Mouse (Mus musculus): ENCODE measurements around the gene Mtr. TPM values are rescaled to one million over a fixed set of nuclear protein-coding genes. Genes with fewer than 3 reads are reported as not detected.

Gene Mtr
- total RNA-seq, 2 experiments from 2014 or later = 17.2 to 25.9 TPM

DNA sequence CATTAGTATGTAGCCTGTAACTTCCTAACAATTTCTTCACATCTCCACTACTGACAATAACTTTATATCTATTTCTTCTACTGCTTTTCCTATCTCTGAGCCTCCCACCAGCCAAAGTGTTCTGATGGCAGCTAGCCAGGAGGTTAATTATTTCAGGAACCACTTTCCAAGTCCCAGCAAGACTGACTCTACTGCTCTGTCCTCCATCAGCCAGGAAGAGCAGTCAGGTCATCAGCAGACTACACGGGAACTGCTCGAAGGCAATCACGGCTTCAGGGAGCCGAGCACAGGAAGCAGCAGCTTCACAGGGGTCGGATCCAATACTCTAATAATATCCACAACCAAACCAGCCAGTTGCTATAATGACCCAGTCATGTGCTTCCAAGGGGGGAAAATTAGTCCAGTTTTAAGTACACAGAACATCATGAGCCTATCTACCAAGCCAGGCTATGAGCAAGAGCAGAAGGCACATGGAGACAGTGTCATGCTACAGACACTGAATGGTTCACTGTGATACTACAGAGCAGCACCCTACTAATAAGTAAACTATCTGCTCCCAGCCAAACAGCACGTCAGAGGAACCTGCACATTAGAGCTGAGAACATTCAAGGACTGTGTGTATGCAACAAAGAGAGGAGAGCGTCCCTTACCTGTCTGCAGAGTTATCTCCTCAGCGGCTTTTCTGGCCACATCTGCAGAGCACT lies 8.6 kb downstream of the Mtr start:
- no peak for ATAC-seq (replicated peaks; ENCODE audit: low FRiP score, poor library complexity, severe bottlenecking)

DNA sequence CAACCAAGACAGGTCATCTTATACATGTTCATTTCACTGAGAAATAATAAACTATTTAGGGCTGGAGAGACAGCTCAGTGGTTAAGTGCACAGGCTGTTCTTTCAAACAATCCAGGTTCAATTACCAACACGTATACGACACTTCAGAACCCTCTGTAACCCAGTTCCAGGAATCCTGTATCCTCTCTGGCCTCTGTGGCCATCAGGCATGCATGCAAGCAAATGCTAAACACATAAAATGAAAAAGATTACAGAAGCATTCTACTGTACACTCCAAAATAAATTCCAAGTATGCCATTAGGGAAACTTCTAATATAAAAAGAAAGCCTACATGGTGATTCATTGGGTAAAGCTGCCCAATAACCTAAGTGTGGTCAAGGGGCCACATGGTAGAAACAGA lies 12.0 kb downstream of the Mtr start:
- ATAC-seq (replicated peaks; ENCODE audit: low FRiP score, poor library complexity, severe bottlenecking) = no peak

DNA sequence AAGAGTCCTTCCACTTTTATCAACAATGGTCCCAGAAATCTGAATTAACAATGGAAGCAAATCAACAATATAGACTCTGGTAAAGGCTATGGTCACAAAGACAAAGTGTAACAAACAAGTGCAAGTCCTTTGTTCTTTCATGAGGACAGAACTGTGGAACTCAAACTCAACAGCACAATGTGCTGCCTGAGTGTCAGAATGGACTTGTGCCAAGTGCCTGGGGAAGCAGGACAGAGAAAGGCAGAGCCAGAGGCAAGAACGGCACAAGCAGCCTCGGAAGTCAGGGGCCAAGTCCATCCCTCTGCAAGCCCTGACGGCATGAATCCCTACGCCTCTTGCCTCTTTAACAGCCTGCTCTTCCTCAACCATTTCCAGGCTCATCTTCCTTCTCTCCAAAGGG lies 13.9 kb downstream of the Mtr start:
- no peak for ATAC-seq (replicated peaks; ENCODE audit: low FRiP score, poor library complexity, severe bottlenecking)

DNA sequence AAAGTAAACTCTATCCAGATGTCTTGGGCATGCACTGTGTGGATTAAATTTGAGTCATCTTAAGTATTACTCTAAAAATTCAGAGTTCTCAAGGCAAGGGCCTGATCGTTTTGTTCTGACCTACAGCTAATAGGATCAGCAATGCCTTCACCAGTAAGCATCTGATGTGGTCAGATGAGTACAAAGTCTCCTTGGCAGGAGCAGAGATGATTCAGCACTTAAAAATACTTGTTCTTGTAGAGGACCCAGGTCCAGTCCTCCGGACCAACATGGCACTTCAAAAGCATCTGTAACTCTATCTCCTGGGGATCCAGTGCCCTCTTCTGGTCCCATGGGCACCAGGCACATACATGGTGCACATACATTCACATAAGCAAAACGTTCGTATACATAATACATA lies 25.8 kb downstream of the Mtr start:
- no peak for ATAC-seq (replicated peaks; ENCODE audit: low FRiP score, poor library complexity, severe bottlenecking)

DNA sequence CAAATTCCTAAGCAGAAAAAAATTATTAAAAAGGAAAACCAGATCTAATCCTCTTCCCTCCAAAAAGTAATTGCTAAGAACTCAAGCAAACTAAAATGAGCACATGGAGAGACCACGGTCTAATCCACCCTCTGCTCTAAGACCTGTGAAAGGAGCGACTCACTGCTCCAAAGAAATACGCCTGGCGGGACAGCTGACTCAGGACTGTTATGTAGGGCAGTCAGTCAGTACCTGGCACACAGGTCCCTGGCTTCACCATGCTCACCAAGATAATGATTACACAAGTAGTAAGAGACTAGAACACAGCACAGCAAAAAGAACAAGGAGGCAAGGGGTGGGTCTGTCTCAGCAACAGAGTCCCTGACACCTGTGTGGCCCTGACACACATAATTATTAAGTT lies 29.7 kb downstream of the Mtr start:
- ATAC-seq (replicated peaks; ENCODE audit: low FRiP score, poor library complexity, severe bottlenecking) = no peak

DNA sequence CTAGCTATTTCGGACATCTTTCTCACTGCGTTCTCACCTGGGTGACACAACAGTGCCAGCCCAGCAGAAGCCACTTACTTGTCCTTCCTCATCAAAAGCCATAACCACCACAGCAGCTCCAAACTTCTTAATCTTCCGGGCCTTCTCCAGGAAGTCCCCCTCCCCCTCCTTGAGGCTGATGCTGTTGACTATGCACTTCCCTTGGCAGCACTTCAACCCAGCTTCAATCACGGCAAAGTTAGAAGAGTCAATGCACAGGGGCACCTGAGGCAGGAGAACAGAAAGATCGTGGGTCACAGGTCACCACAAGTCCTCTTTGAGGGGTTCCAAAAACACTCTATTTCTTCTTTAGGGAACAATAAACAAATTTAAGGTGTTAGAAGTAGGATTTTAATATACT lies 30.3 kb downstream of the Mtr start:
- no peak for ATAC-seq (replicated peaks; ENCODE audit: low FRiP score, poor library complexity, severe bottlenecking)

GRCm38 (mm10) chr13:12218603-12219002 lies 39.3 kb downstream of the Mtr start:
- no peak for ATAC-seq (replicated peaks; ENCODE audit: low FRiP score, poor library complexity, severe bottlenecking)

DNA sequence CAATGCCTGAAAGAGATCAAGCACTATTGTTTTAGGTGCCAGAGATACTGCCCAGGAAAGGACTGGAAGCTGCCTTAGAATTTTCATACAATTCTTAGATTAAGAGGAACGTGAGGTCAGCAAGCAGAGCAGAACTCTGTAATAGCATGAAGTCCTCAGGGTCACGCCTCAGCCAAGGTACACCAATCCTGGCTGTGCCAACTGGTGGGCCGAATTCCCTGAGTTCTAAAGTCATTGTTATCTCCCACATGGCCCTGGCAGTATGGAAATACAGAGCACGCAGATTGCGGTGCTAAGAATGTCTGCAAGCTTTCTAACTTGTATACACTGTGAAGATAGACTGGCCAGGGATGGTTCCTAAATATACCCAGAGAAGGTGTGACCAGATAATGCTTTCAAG lies 43.0 kb downstream of the Mtr start:
- no peak for ATAC-seq (replicated peaks; ENCODE audit: low FRiP score, poor library complexity, severe bottlenecking)

DNA sequence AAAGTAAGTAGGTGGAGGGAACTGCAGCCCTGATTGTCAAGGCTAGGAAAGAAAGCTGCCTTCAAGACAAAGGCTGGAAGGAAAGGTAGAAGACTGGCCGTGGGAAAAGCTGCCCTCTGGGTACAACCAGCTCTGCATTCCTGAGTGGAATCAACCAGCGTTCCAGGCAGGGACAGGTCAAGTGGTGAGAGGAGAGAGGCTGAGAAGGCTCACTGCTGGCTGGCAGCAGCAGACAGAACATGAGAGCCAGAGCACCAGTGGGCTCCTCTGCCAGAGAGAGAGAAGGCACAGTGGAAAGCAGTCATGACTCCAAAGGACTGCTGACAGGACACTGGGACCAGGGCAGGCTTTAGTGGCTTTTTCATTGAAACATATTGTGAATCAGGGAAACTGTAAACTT lies 46.9 kb downstream of the Mtr start:
- no peak for ATAC-seq (replicated peaks; ENCODE audit: low FRiP score, poor library complexity, severe bottlenecking)

GRCm38 (mm10) chr13:12210023-12210762 lies 47.7 kb downstream of the Mtr start:
- peak; percentile 82 for ATAC-seq (replicated peaks; ENCODE audit: low FRiP score, poor library complexity, severe bottlenecking)

DNA sequence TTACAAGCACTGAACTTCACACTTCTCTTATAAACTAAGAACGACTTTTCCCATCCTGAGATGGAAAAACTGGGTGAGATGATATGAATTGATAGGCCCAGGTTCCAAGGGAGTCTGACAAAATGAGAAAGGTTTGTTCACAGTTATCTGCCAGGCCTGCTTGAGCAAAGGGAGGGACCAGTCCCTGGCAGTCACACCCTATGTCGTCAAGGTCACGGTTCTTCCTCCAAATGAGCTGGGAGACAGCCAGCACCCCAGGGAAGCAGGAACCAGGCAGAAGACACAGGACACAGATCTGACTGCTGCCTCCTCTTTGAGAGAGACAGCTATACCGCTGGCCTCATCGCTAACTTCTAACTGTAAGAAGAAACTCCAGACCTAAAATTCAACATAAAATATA lies 57.5 kb downstream of the Mtr start:
- ATAC-seq (replicated peaks; ENCODE audit: low FRiP score, poor library complexity, severe bottlenecking) = no peak

GRCm38 (mm10) chr13:12198486-12198885 lies 59.4 kb downstream of the Mtr start:
- no peak for ATAC-seq (replicated peaks; ENCODE audit: low FRiP score, poor library complexity, severe bottlenecking)

DNA sequence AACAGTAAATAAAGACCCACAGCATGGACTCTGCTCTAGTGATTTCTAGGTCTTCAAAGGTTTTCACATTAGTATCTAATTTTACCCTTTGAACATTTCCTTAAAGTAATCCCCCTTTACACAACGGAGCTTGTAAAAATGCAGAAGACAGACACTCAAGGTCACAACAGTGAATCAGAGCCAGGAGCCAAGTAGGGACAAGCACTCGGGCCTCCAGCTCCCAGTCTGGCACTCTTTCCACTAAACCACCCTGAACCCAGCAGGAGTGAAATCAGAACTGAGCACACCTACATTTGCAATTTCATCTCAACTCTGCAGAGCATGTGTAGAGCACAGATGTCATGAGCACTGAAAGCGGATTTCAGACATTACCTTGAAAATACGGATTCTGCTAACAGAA lies 61.1 kb downstream of the Mtr start:
- ATAC-seq (replicated peaks; ENCODE audit: low FRiP score, poor library complexity, severe bottlenecking) = no peak

DNA sequence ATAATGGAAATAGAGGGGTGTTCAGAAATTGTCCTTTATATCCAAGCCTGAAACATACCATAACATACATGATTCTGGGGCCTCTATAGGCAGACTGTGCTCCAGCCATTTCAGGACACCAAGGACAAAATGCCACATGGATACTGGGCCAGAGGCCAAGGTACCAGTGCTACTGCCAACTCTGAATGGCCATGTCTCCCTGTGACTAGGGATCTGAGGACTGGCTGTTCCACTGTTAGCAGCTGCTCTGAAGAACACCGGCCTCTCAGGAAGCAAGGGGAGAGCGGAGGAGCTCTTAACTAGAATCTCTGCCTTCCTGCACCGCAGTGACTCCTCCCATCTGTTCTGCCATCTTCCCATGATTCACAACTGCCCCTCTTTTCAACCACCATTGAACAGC lies 61.9 kb downstream of the Mtr start:
- no peak for ATAC-seq (replicated peaks; ENCODE audit: low FRiP score, poor library complexity, severe bottlenecking)

GRCm38 (mm10) chr13:12194942-12195662 lies 62.8 kb downstream of the Mtr start:
- ATAC-seq (replicated peaks; ENCODE audit: low FRiP score, poor library complexity, severe bottlenecking) = no peak

DNA sequence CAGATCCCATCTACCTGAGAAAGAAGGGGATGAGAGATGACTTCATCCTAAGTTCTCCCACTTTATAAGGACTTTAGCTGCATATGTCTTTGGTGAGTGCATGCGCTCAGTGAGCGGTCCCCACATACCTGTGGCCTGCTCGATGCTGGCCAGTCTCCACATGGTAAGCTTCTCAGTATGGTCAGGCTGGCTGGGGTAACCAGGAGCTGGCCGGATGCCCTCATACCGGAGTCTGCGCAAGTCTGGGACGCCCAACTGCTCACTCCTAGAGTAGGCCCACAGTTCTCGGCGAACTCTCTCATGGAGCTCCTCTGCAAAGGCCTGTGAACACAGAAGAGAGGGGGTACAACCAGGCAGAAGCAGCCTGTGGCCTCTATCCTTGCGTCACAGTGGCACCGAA lies 68.7 kb downstream of the Mtr start:
- no peak for ATAC-seq (replicated peaks; ENCODE audit: low FRiP score, poor library complexity, severe bottlenecking)

DNA sequence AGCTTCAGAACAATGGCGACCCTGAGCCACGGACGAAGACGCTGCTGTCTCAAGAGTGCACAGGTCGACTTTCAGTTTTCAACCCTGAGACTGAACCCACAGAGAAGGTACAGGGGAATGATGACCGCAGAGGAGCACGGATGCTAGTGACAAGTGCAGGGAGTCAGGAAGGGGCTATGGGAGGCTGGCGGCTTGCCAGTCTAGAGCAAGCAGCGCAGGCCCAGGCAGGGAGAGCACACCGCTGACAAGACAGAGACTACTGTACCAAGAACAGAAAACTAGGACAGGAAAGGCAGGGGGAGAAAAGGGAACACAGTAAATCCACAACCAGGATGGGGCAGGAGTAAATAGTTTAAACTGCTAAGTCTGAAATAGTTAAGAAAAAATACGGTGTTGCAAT lies 69.1 kb downstream of the Mtr start:
- no peak for ATAC-seq (replicated peaks; ENCODE audit: low FRiP score, poor library complexity, severe bottlenecking)

- no peak for ATAC-seq (replicated peaks; ENCODE audit: low FRiP score, poor library complexity, severe bottlenecking)
Measured at GRCm38 (mm10) chr13:12179481-12179880, 78.4 kb downstream of the Mtr start.

DNA sequence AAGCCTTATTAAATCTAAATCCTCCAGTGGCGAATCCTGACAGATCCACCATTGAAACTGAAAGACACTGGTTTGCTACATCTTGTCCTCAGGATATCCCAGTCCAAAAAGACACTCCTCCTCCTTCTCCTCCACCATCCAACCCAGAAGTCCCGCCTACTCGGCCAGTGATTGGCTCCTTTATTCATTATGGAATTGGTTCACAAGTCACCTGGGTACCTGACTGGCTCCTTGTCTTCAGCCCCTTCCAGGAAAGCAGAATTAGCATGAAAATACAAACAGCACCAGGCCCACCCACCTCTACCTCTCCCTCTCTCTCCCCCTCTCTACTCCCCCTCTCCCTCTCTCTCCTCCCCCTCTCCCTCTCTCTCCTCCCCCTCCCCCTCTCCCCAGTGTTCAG lies 81.2 kb downstream of the Mtr start:
- no peak for ATAC-seq (replicated peaks; ENCODE audit: low FRiP score, poor library complexity, severe bottlenecking)

DNA sequence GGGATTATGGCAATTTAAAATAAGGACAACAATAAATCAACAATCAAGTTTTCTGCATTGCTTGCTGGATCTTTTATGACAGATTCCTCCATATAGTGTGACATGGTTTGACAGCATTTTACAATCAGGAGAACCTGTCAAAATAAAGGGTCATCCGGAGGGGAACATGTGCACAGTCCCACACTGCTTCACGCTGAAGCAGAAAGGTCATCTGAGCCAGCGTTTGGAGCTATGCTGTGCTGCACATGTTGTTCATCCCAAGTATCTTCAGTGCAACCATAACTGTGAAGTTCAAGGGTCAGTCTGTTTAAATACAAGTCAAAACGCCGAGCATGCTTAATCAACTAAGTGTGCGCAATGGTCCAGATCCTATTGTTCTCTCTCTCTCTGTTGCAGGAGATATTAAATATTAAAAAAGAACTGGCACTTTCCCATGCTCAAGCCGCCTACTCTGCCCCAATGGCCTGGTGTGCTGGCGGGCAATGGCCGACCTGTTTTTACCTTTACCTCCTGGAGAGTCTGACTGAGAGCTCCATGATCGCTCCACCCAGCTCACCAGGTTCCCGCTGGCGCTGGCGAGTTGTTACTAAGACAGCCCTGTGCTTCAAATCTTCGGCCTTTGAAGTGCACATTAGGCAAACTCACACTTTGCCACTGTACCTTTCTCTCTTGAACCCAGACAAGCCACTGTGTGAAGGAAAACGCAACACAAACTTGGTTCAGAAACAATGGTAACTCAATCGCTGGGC lies 81.8 kb downstream of the Mtr start:
- ATAC-seq (replicated peaks; ENCODE audit: low FRiP score, poor library complexity, severe bottlenecking) = no peak

All from erythroid progenitor cell, adult 5-6 weeks (primary cell).